Mouse (Mus musculus) heart, adult 11 months (tissue): ENCODE measurements around the gene Supv3l1.
A peak's percentile ranks its signal among the peaks of the same experiment; 100 is the strongest.

ENCODE experiments used
- DNase-seq: peaks from one replicate; pipeline ENCODE4 v3.0.0; 2022

The Supv3l1 gene

GRCm38 (mm10) chr10:62412906-62413605, 36.5 kb downstream of the Supv3l1 start:
- DNase-seq = no peak

- DNase-seq = no peak
Observed at GRCm38 (mm10) chr10:62411431-62412410, 37.8 kb downstream of the Supv3l1 start.

- DNase-seq = peak; percentile 92
Observed at GRCm38 (mm10) chr10:62410943-62411342, 38.6 kb downstream of the Supv3l1 start.

- DNase-seq = peak; percentile 93
Observed at GRCm38 (mm10) chr10:62404901-62405300, 44.6 kb downstream of the Supv3l1 start.

- peak; percentile 97 for DNase-seq
Observed at GRCm38 (mm10) chr10:62401641-62402111, 47.9 kb downstream of the Supv3l1 start.

GRCm38 (mm10) chr10:62383011-62383410, 66.5 kb downstream of the Supv3l1 start:
- DNase-seq = peak; percentile 85

- peak; percentile 85 for DNase-seq
Observed at GRCm38 (mm10) chr10:62380936-62381335, 68.6 kb downstream of the Supv3l1 start.

- peak; percentile 45 for DNase-seq
Observed at GRCm38 (mm10) chr10:62379808-62380207, 69.7 kb downstream of the Supv3l1 start, which contains the start of gene Hk1. Gene Hk1 (minus strand): TSS chr10:62379908.
